Mouse (Mus musculus) embryonic facial prominence, embryonic 14.5 days (tissue): ENCODE measurements around the gene E130208F15Rik. TPM values are rescaled to one million over a fixed set of nuclear protein-coding genes. Genes with fewer than 3 reads are reported as not detected.

Source experiments
- ATAC-seq: fragments of 200-750 bp; cut with Nextera tagmentation; 2 replicates; pipeline ENCODE4 v1.8.0; 2017; ENCODE audit warnings: low read depth, moderate number of reproducible peaks, moderate TSS enrichment
- DNase-seq: peaks from one replicate; pipeline ENCODE4 v3.0.0-alpha.2; 2015; ENCODE audit warnings: low spot score
- H3K27ac ChIP-seq: fragments of 300-500 bp; sonication (generic); replicated peaks from 2 replicates; pipeline ENCODE4 v1.5.1; 2014; ENCODE audit warnings: low read depth, mild to moderate bottlenecking, low read length, moderate library complexity
- H3K27me3 ChIP-seq: fragments of 300-500 bp; sonication (generic); replicated peaks from 2 replicates; pipeline ENCODE4 v1.6.1; 2014; ENCODE audit warnings: low read length; ENCODE audit not compliant: control insufficient read depth, insufficient read depth
- H3K36me3 ChIP-seq: fragments of 300-500 bp; sonication (generic); 2 replicates; pipeline ENCODE4 v1.6.1; 2014; ENCODE audit warnings: low read length, mixed read lengths; ENCODE audit not compliant: control insufficient read depth, insufficient read depth
- H3K4me1 ChIP-seq: fragments of 300-500 bp; sonication (generic); 2 replicates; pipeline ENCODE4 v1.6.1; 2014; ENCODE audit warnings: antibody characterized with exemption, low read length; ENCODE audit not compliant: control insufficient read depth, insufficient read depth
- H3K4me2 ChIP-seq: fragments of 300-500 bp; sonication (generic); 2 replicates; pipeline ENCODE4 v1.6.1; 2014; ENCODE audit warnings: low read depth, mild to moderate bottlenecking, low read length, moderate library complexity, mixed read lengths
- H3K4me3 ChIP-seq: fragments of 300-500 bp; sonication (generic); 2 replicates; pipeline ENCODE4 v1.5.1; 2014; ENCODE audit warnings: low read depth, mild to moderate bottlenecking, low read length
- H3K9ac ChIP-seq: fragments of 300-500 bp; sonication (generic); 2 replicates; pipeline ENCODE4 v1.6.1; 2014; ENCODE audit warnings: low read depth, mild to moderate bottlenecking, low read length, moderate library complexity, mixed read lengths
- H3K9me3 ChIP-seq: fragments of 300-500 bp; sonication (generic); 2 replicates; pipeline ENCODE4 v1.6.1; 2016; ENCODE audit warnings: low read length; ENCODE audit not compliant: control insufficient read depth
- WGBS: fragments of 180-500 bp; shearing (Covaris S2); extraction: QIAGEN DNeasy Blood & Tissue Kit; methylation state at CpG from one replicate; pipeline ENCODE4 v1.1.7; 2014; 5-methylcytosine and 5-hydroxymethylcytosine counted together
- polyA plus RNA-seq: library from polyadenylated mRNA; unstranded; fragments of >200 nt; fragmentation: Nextera tagmentation; extraction: Ambion mirVana; gene quantifications from 2 replicates; pipeline ENCODE4 v1.2.1, GENCODE M21; 2014

The E130208F15Rik gene
- polyA plus RNA-seq, 1 experiment from 2014 or later: not detected

- Histone ChIP-seq H3K36me3 (peaks cover 78% of the 10 kb centered on the region), H3K9ac (no peak overlapping the region), H3K27me3 (no peaks in the 10 kb centered on the region), H3K9me3 (no peaks in the 10 kb centered on the region), H3K4me1 (no peaks in the 10 kb centered on the region; the same call in 1 of the 2 replicates), H3K4me3 (no peak overlapping the region), H3K27ac (no peak overlapping the region), H3K4me2 (no peak overlapping the region)
- DNase-seq: no peak
- WGBS: 92% methylated on average over 15 of the region's 15 CpGs
- no peak for ATAC-seq
Observed at GRCm38 (mm10) chr7:30296816-30297215, 24.7 kb upstream of the E130208F15Rik start.

- H3K4me2 ChIP-seq: no peak overlapping the region
- peaks cover 82% of the 10 kb centered on the region for H3K36me3 ChIP-seq
- no peaks in the 10 kb centered on the region for H3K9me3 ChIP-seq
- no peak overlapping the region for H3K4me3 ChIP-seq
- H3K9ac ChIP-seq: no peak overlapping the region
- 85% methylated on average over 16 of the region's 16 CpGs for WGBS
- no peaks in the 10 kb centered on the region for H3K27me3 ChIP-seq
- no peak overlapping the region for H3K27ac ChIP-seq
- DNase-seq (no peak), ATAC-seq (no peak)
- H3K4me1 ChIP-seq: no peaks in the 10 kb centered on the region; the same call in 1 of the 2 replicates
Observed at GRCm38 (mm10) chr7:30297266-30297665, 24.3 kb upstream of the E130208F15Rik start.

- Histone ChIP-seq H3K27ac (no peak overlapping the region), H3K4me1 (no peaks in the 10 kb centered on the region), H3K9ac (no peak overlapping the region), H3K4me3 (no peak overlapping the region), H3K9me3 (no peaks in the 10 kb centered on the region), H3K4me2 (no peak overlapping the region), H3K27me3 (no peaks in the 10 kb centered on the region), H3K36me3 (peaks cover 86% of the 10 kb centered on the region)
- 46% methylated on average over 3 of the region's 3 CpGs for WGBS
- DNase-seq: no peak
- no peak for ATAC-seq
Observed at GRCm38 (mm10) chr7:30300914-30301313, 20.6 kb upstream of the E130208F15Rik start.

GRCm38 (mm10) chr7:30306083-30306779, 15.3 kb upstream of the E130208F15Rik start:
- peaks cover 10% of the 10 kb centered on the region; the same call in 1 of the 2 replicates for H3K4me1 ChIP-seq
- DNase-seq (no peak), ATAC-seq (no peak)
- H3K9ac ChIP-seq: no peak overlapping the region
- WGBS: 91% methylated on average over 15 of the region's 16 CpGs
- no peak overlapping the region for H3K4me2 ChIP-seq
- no peak overlapping the region for H3K4me3 ChIP-seq
- no peaks in the 10 kb centered on the region for H3K27me3 ChIP-seq
- peaks cover 54% of the 10 kb centered on the region for H3K36me3 ChIP-seq
- H3K9me3 ChIP-seq: no peaks in the 10 kb centered on the region
- no peak overlapping the region for H3K27ac ChIP-seq

- WGBS: 3% methylated on average over 27 of the region's 27 CpGs
- H3K27ac ChIP-seq: peak within 1 kb of the TSS; percentile 54
- peak within 1 kb of the TSS; percentile 60 for H3K4me3 ChIP-seq
- H3K4me1 ChIP-seq: peaks cover 10% of the 10 kb centered on the region; the same call in 1 of the 2 replicates
- H3K27me3 ChIP-seq: no peaks in the 10 kb centered on the region
- H3K36me3 ChIP-seq: peaks cover 46% of the 10 kb centered on the region
- H3K9ac ChIP-seq: peak within 1 kb of the TSS; percentile 78
- ATAC-seq: peak; percentile 100
- peak within 1 kb of the TSS; percentile 76 for H3K4me2 ChIP-seq
- peak; percentile 99 for DNase-seq
- H3K9me3 ChIP-seq: no peaks in the 10 kb centered on the region
Observed at GRCm38 (mm10) chr7:30308076-30309005, 13.2 kb upstream of the E130208F15Rik start, which contains the start of gene Alkbh6. Gene Alkbh6, plus strand, starts transcription at chr7:30308717.

GRCm38 (mm10) chr7:30309395-30310129, 12.0 kb upstream of the E130208F15Rik start:
- H3K4me2 ChIP-seq: peak overlapping the region; percentile 76
- peaks cover 39% of the 10 kb centered on the region for H3K36me3 ChIP-seq
- ATAC-seq: no peak
- H3K9me3 ChIP-seq: no peaks in the 10 kb centered on the region
- 58% methylated on average over 15 of the region's 15 CpGs for WGBS
- peak overlapping the region; percentile 78 for H3K9ac ChIP-seq
- DNase-seq: no peak
- H3K27me3 ChIP-seq: no peaks in the 10 kb centered on the region
- H3K4me3 ChIP-seq: peak overlapping the region; percentile 60
- peak overlapping the region; percentile 44; the same call in 1 of the 2 replicates for H3K27ac ChIP-seq
- peaks cover 10% of the 10 kb centered on the region; the same call in 1 of the 2 replicates for H3K4me1 ChIP-seq

- ATAC-seq: no peak
- H3K36me3 ChIP-seq: peaks cover 36% of the 10 kb centered on the region
Observed at GRCm38 (mm10) chr7:30310136-30310535, 11.4 kb upstream of the E130208F15Rik start.

More at GRCm38 (mm10) chr7:30310136-30310535, 11.4 kb upstream of the E130208F15Rik start:
- Histone ChIP-seq H3K4me1 (peaks cover 10% of the 10 kb centered on the region; the same call in 1 of the 2 replicates), H3K4me3 (no peak overlapping the region), H3K4me2 (0 out of 2 replicates have a peak overlapping the region, but pooled peaks have one; percentile 76), H3K27ac (no peak overlapping the region), H3K9me3 (no peaks in the 10 kb centered on the region), H3K27me3 (no peaks in the 10 kb centered on the region), H3K9ac (no peak overlapping the region)
- WGBS: 91% methylated on average over 12 of the region's 12 CpGs
- DNase-seq: no peak
